Mouse (Mus musculus) brain, embryonic 14.5 days (tissue): ENCODE results near the gene Zbtb34.

Source experiments
- CTCF ChIP-seq: fragments of 200-500 bp; IDR thresholded peaks from 2 replicates; pipeline ENCODE4 v1.5.1; 2012; ENCODE audit warnings: inconsistent platforms, mild to moderate bottlenecking, moderate library complexity, borderline replicate concordance; ENCODE audit not compliant: insufficient read depth, insufficient read length; ENCODE audit errors: extremely low read depth
- POLR2A ChIP-seq: fragments of 200-500 bp; IDR thresholded peaks from 2 replicates; pipeline ENCODE4 v1.6.1; 2012; ENCODE audit warnings: mild to moderate bottlenecking, inconsistent platforms, borderline replicate concordance; ENCODE audit not compliant: poor library complexity, insufficient read depth, insufficient read length, severe bottlenecking; ENCODE audit errors: extremely low read depth

GRCm38 (mm10) chr2:33468466-33469097, 37.5 kb upstream of the Zbtb34 start, which contains the start of gene Zbtb43:
- TF ChIP-seq POLR2A (peak; percentile 74; the same call in 1 of the 2 replicates), CTCF (no peak)
